Mouse (Mus musculus) heart, postnatal 0 days (tissue): ENCODE results near the gene Gm20708.

Source experiments
- CTCF ChIP-seq: IDR thresholded peaks from 2 replicates; pipeline ENCODE4 v1.5.1; 2016; ENCODE audit warnings: antibody characterized with exemption, control low read depth, low read depth
- EP300 ChIP-seq: IDR thresholded peaks from 2 replicates; pipeline ENCODE4 v1.6.1; 2016; ENCODE audit warnings: antibody characterized with exemption, low read depth

DNA sequence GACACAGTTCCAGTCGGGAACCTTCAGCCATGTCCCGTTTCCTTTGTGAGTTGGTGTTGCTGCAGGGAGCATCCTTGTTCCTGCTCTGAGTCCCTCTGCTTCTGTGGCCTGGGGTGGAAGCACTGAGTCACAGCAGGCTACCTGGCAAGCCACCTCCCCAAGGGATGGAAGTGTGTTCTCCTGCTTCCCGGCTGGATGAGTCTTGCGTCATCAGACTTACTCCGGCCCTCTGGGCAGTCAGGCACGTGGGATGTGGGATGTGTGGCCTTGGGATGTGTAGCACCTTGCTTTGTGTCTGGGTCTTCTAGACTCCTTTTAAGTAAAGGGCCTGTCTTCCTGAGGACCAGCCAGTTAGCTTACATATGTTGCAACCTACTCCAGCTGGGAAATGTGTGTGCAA is 70.2 kb downstream of the Gm20708 start:
- TF ChIP-seq EP300 (no peak), CTCF (no peak)
